Mouse (Mus musculus): ENCODE data around the gene Immp2l. TPM values are rescaled to one million over a fixed set of nuclear protein-coding genes. Genes with fewer than 3 reads are reported as not detected.

The Immp2l gene
- polyA plus RNA-seq, 2 experiments = 4.3 to 11.2 TPM

DNA sequence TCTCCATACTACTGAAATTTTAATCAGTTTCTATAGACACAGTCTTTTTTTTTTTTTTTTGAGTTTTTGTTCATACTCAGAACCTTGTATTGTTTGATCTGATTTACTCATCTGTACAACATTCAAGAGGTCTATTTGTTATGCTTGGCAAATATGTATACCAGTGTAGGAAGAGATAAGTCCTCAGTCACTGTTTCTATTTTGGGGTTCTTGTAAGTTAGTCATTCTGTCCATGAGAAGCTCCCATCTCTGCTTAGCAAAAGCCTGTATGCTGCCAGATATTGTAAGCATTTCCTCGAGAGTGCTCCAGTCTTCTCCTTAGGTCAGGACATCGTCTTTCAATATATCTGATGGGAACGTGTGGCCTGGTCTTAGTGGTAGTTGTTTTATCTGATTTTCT lies 168.9 kb downstream of the Immp2l start:
- WGBS (ENCODE audit: insufficient replicate concordance) = 42% methylated on average over 3 of the region's 3 CpGs
- H3K27ac ChIP-seq = no peak overlapping the region
- DNase-seq (ENCODE audit: low read depth in 3 of 3, low spot score in 3 of 3) (no peak), ATAC-seq (ENCODE audit: insufficient read depth) (no peak)
- no peaks in the 10 kb centered on the region for H3K27me3 ChIP-seq (ENCODE audit: control insufficient read depth, insufficient read depth, low read length)
- H3K9me3 ChIP-seq (ENCODE audit: control insufficient read depth, low read length) = no peaks in the 10 kb centered on the region
- no peaks in the 10 kb centered on the region for H3K36me3 ChIP-seq (replicated peaks; ENCODE audit: control insufficient read depth, insufficient read depth, low read depth)
- no peak overlapping the region for H3K4me3 ChIP-seq (ENCODE audit: insufficient read depth in 1 of 2, low read depth in 2 of 2, low read length in 2 of 2)
- H3K4me1 ChIP-seq (replicated peaks; ENCODE audit: control insufficient read depth in 2 of 2, insufficient read depth in 2 of 2, low read length in 1 of 2) = no peaks in the 10 kb centered on the region
- no peak for TF ChIP-seq CTCF (IDR thresholded peaks at IDR 0.05; ENCODE audit: low read depth)
- TF ChIP-seq EP300 (IDR thresholded peaks at IDR 0.05; ENCODE audit: low read depth) = no peak
- H3K4me2 ChIP-seq (ENCODE audit: low read depth) = no peak overlapping the region
- H3K9ac ChIP-seq (replicated peaks) = no peak overlapping the region

DNA sequence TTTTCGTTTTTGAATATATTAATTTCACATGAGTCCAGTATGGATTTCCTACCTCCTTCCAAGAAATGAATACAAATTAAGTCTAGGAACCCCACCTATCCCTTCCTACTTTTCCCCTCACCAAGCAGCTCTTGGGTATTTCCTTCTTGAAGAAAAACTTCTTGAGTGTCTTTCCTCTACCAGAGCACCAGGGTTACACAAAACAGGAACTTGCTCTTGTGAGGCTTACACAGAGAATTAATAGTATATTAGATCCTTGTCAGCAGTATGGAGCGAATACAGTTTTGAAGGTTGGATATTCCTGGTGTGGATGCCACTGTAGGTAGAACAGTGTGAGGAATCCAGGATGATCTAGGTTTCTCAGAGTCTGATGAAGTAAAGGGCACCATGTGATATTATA lies 172.5 kb downstream of the Immp2l start:
- TF ChIP-seq EP300 (IDR thresholded peaks at IDR 0.05; ENCODE audit: low read depth) = no peak
- TF ChIP-seq CTCF (IDR thresholded peaks at IDR 0.05; ENCODE audit: low read depth) = no peak
- H3K36me3 ChIP-seq (replicated peaks; ENCODE audit: control insufficient read depth, insufficient read depth, low read depth) = no peaks in the 10 kb centered on the region
- DNase-seq (ENCODE audit: low read depth in 3 of 3, low spot score in 3 of 3) (no peak), ATAC-seq (ENCODE audit: insufficient read depth) (no peak)
- no peaks in the 10 kb centered on the region for H3K27me3 ChIP-seq (ENCODE audit: control insufficient read depth, insufficient read depth, low read length)
- no peak overlapping the region for H3K27ac ChIP-seq
- no peaks in the 10 kb centered on the region for H3K4me1 ChIP-seq (replicated peaks; ENCODE audit: control insufficient read depth in 2 of 2, insufficient read depth in 2 of 2, low read length in 1 of 2)
- WGBS (ENCODE audit: insufficient replicate concordance) = 54% methylated on average over 2 of the region's 2 CpGs
- no peak overlapping the region for H3K4me3 ChIP-seq (ENCODE audit: insufficient read depth in 1 of 2, low read depth in 2 of 2, low read length in 2 of 2)
- no peak overlapping the region for H3K4me2 ChIP-seq (ENCODE audit: low read depth)
- H3K9ac ChIP-seq (replicated peaks) = no peak overlapping the region
- H3K9me3 ChIP-seq (ENCODE audit: control insufficient read depth, low read length) = no peaks in the 10 kb centered on the region

DNA sequence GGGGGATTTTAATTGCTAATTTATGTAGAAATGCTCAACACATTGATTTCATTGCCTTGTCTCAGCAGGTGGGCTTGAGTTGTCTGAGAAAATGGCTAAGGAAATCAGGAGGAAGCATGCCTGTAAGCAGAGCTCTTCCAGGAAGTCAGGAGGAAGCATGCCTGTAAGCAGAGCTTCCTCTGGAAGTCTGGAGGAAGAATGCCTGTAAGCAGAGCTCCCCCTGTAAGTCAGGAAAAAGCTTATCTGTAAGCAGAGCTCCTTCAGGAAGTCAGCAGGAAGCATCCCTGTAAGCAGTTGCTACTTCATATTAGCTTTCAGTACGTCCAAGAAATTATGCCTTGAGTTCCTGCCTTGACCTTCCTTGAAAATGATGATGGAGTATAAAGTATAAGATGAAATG lies 191.3 kb downstream of the Immp2l start:
- Histone ChIP-seq H3K4me2 (ENCODE audit: low read depth) (no peak overlapping the region), H3K27ac (no peak overlapping the region), H3K9ac (replicated peaks) (no peak overlapping the region), H3K4me1 (replicated peaks; ENCODE audit: control insufficient read depth in 2 of 2, insufficient read depth in 2 of 2, low read length in 1 of 2) (no peaks in the 10 kb centered on the region), H3K9me3 (ENCODE audit: control insufficient read depth, low read length) (no peaks in the 10 kb centered on the region), H3K27me3 (ENCODE audit: control insufficient read depth, insufficient read depth, low read length) (no peaks in the 10 kb centered on the region), H3K36me3 (replicated peaks; ENCODE audit: control insufficient read depth, insufficient read depth, low read depth) (no peaks in the 10 kb centered on the region), H3K4me3 (ENCODE audit: insufficient read depth in 1 of 2, low read depth in 2 of 2, low read length in 2 of 2) (no peak overlapping the region)
- DNase-seq (ENCODE audit: low read depth in 3 of 3, low spot score in 3 of 3) (no peak), ATAC-seq (ENCODE audit: insufficient read depth) (no peak)
- TF ChIP-seq CTCF (IDR thresholded peaks at IDR 0.05; ENCODE audit: low read depth) (no peak), EP300 (IDR thresholded peaks at IDR 0.05; ENCODE audit: low read depth) (no peak)
- WGBS (ENCODE audit: insufficient replicate concordance) = 17% methylated on average over 1 of the region's 1 CpGs

DNA sequence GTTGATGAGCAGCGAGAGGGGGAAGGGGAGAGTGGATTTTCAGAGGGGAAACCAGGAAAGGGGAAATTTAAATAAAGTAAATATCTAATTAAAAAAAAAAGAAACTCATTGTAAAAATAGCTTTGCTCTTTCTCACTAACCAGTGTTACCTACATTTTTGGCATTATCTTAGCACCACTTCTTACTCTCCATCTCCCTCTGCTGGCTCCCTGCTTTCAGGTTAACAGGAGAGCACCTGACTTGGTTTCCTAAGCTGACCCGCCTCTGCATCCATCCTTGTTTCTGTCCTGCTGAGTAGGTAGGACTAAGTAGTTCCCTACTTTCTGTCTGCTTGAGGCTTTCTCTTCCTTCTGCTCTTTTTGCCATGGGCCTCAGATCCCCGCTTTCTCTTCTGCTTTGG lies 198.0 kb downstream of the Immp2l start:
- ATAC-seq (ENCODE audit: insufficient read depth) = no peak
- H3K36me3 ChIP-seq (replicated peaks; ENCODE audit: control insufficient read depth, insufficient read depth, low read depth) = no peaks in the 10 kb centered on the region
- no peaks in the 10 kb centered on the region for H3K9me3 ChIP-seq (ENCODE audit: control insufficient read depth, low read length)
- H3K27me3 ChIP-seq (ENCODE audit: control insufficient read depth, insufficient read depth, low read length) = no peaks in the 10 kb centered on the region
- no peak overlapping the region for H3K4me2 ChIP-seq (ENCODE audit: low read depth)
- H3K4me3 ChIP-seq (ENCODE audit: insufficient read depth in 1 of 2, low read depth in 2 of 2, low read length in 2 of 2) = no peak overlapping the region
- TF ChIP-seq CTCF (IDR thresholded peaks at IDR 0.05; ENCODE audit: low read depth) = peak; percentile 46; the same call in 1 of the 2 replicates
- TF ChIP-seq EP300 (IDR thresholded peaks at IDR 0.05; ENCODE audit: low read depth) = no peak
- no peak overlapping the region for H3K27ac ChIP-seq
- no peak for DNase-seq (ENCODE audit: low read depth in 3 of 3, low spot score in 3 of 3)
- WGBS (ENCODE audit: insufficient replicate concordance) = 65% methylated on average over 3 of the region's 3 CpGs
- no peaks in the 10 kb centered on the region for H3K4me1 ChIP-seq (replicated peaks; ENCODE audit: control insufficient read depth in 2 of 2, insufficient read depth in 2 of 2, low read length in 1 of 2)
- H3K9ac ChIP-seq (replicated peaks) = no peak overlapping the region

DNA sequence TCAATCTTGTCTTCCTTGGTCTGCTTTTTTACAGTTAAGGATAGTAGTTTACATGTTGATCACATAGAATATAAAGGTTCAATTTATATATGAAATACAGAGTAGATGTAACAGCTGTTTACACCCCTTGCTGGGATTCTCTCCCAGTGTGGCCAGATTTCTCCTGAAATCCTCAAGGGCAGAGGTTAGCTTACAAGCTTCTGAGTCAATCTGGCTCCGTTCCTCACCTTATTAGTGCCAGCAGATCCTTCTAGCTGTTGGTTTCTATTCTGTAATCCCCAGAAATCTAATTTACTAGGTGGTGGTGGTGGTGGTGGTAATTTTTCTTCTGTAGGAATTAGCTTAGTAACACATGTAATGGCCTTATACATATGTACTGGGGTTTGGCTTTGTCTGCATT lies 199.8 kb downstream of the Immp2l start:
- H3K4me3 ChIP-seq (ENCODE audit: insufficient read depth in 1 of 2, low read depth in 2 of 2, low read length in 2 of 2) = no peak overlapping the region
- no peak overlapping the region for H3K4me2 ChIP-seq (ENCODE audit: low read depth)
- TF ChIP-seq EP300 (IDR thresholded peaks at IDR 0.05; ENCODE audit: low read depth) (no peak), CTCF (IDR thresholded peaks at IDR 0.05; ENCODE audit: low read depth) (no peak)
- no peak overlapping the region for H3K27ac ChIP-seq
- 60% methylated on average over 1 of the region's 1 CpGs for whole genome bisulfite sequencing (ENCODE audit: insufficient replicate concordance)
- H3K4me1 ChIP-seq (replicated peaks; ENCODE audit: control insufficient read depth in 2 of 2, insufficient read depth in 2 of 2, low read length in 1 of 2) = no peaks in the 10 kb centered on the region
- ATAC-seq (ENCODE audit: insufficient read depth) (no peak), DNase-seq (ENCODE audit: low read depth in 3 of 3, low spot score in 3 of 3) (no peak)
- no peaks in the 10 kb centered on the region for H3K36me3 ChIP-seq (replicated peaks; ENCODE audit: control insufficient read depth, insufficient read depth, low read depth)
- H3K27me3 ChIP-seq (ENCODE audit: control insufficient read depth, insufficient read depth, low read length) = no peaks in the 10 kb centered on the region
- H3K9ac ChIP-seq (replicated peaks) = no peak overlapping the region
- no peaks in the 10 kb centered on the region for H3K9me3 ChIP-seq (ENCODE audit: control insufficient read depth, low read length)

Data from liver, embryonic 14.5 days (tissue).